Mouse (Mus musculus) retina, adult 2 months (tissue): Measurements from ENCODE around the gene Cdkl5.
"Not testable (repeated sequence)": the region's sequence is repeated elsewhere in the genome, so short reads cannot be mapped to it uniquely, and the experiment has no call there.

Source experiments
- DNase-seq: peaks from one replicate; pipeline ENCODE4 v3.0.0-alpha.2; 2012; ENCODE audit warnings: low read depth, low spot score

Cdkl5 gene

DNA sequence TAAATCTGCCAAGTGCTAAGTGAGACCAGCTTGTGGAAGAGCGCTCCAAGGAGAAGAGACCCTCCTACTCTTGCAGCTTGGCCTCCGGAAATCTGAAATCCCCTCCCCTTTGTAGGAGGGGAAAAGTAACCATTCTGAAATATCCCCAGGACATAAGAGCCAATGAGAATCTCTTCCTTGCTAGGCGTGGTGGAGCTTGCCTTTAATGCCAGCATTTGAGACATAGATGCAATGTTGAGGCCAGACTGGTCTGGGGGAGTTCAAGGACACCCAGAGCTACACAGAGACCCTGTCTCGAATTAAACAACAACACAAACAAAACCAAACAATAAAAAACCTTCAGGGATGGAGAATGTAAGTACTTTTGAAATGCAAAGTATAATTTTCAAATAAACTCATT lies 87.6 kb downstream of the Cdkl5 start, which contains the start of gene Gja6:
Gene Gja6, minus strand, starts transcription at position 101 of the 400 bp plus-strand sequence.
- DNase-seq = no peak

DNA sequence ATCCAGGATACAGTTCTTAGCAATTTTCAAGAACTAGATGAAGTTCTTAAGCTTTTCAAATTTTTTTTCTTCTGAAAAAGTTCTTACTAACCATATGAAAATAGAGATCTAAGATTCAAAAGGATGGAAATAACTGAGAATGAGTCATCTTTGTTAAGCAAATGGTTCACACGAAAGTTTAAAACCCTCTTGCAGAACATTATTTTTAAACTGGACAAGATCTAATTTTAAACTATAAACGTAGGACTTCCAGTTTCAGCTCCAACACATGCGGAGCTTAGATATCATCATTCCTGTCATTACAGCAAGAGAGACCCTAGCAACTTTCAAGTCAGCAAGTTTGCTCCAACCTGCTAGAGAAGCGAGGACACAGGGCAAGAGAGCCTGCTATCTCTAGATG lies 88.0 kb downstream of the Cdkl5 start:
- DNase-seq = no peak

DNA sequence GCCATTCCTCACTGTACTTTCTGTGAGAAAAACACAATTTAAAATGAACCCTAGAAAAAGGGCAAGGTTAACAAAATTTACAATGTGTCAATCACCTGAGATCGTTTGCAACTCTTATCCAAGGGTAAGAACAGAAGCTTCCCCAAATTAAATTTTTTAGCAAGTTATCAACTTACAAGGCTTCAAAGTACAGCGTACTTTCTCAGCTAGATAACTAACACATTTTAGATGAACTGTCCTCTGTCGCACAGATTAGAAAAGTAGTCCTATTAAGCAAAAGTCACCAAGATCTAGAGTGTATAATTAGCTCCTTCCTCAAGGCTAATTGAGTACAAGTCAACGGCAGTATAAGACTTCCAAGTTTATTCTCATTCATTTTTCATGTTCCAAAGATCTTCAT lies 88.6 kb downstream of the Cdkl5 start:
- no peak for DNase-seq

DNA sequence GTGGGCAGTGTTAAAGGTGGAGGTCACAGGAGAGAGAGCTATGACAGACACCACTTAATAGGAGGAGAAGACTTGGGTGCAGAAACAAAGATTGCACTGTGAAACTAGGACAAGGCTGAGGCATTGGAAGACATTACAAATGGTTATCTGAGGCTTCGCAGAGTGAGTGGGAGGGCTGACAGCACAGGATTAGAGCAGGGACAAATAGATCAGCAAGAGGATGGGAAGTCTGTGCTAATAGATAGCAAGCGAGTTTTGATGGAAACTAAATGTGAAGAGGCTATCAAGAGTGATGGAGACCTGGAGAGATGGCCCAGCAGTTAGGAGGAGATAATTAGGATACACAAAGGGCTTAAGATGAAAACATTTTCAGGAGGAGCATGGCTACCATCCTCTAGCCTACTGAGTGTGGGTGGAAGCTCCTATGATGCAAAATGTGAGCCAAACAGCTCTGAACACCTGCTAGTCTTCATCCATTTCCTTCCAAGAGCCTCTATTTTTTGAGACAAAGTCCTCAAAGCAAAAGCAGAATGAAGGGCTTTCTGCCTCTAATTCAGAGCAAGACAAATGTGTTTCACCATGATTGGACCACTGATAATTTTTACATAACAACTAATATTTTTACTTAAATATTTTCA lies 89.3 kb downstream of the Cdkl5 start:
- DNase-seq = no peak

DNA sequence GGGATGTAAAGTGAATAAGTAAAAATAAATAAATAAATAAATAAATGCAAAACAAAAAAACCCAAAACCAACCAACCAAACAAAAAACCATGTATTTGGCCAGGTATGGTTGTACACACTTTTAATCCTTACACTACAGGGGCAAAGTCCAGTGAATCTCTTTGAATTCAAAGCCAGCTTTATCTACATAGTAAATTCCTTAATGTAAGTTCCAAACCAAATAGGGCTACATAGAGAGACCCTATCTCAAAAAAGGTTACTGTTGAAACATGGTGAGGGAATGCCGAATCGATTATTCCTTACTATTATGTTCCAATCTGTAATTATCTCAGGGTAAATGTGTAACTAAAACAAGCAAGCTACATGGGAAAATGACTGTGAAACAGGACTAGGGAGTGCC lies 93.4 kb downstream of the Cdkl5 start:
- DNase-seq = no peak

DNA sequence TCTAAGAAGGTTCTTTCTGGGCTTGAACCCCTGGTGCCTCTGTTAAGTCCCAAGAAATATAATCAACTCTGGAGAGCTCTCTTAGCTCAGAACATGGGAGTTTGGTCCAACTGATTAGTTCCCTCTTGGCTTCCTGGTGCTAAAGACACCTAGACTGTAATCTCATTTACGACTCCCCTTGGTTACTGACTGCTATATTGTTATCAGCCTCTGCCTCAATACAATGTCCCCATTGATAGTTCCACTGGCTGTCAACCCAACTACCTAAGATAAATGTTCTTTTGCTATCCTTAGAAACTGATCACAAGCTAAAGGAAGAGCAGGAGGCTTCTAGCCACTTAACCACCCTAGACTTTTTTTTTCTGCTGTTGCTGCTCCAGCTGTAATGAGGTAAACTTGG lies 102.4 kb downstream of the Cdkl5 start:
- DNase-seq = no peak

DNA sequence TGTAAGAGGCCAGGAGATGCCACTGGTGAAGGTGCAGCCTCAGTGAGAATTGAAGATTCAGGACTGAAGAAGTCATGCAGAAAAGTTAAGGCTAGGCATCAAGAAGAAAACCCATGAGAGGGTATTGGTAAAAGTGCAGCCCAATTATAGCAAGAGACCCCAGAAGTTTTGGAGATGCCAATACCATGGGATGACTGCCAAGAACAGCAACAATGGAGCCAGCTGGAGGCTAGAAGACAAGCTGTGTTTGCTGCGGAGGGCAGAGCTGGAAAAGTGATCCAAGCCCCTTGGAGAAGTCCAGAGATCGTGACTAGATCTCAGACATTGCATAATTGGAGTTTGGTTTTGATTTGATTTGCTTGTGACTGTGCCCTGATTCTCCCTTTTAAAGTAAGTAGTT lies 108.2 kb downstream of the Cdkl5 start:
- DNase-seq = no peak

DNA sequence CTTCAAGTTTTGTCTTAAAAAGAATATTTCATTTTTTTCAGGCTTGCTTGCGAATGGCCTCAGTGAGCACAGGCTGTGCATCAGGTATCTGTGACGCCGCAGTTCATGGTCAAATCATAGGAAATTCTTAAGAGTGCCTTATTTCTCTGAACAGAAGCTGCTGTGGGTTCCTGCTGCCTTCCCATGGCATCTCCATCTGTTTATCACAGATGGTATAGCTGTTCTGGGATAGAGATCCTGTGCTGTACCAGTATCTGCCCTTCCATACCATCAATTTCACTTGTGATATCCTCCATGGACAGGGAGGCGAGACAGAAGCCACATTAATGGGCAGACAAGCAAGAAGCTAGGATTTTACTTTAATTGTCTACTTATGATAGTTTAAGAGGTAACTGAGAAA lies 127.9 kb downstream of the Cdkl5 start:
- DNase-seq = no peak

DNA sequence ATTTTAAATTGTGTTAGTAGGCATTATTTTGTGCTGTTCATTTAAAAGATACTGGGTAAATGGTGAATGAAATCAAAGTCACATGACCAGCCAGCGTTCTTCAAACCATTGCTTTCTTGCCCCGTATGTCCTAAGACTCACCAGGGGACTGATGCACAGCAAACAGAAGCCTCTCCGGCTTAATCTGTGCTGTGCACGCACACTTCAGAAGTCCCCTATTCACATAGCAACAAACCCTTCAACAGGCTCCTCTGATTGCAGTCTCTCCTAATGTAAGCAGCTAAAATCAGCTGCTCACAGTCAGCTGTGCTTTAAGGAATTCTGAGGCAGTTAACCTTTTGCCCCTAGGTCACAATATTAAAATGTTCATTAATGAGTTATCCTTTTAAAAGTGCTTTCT lies 129.5 kb downstream of the Cdkl5 start:
- no peak for DNase-seq

DNA sequence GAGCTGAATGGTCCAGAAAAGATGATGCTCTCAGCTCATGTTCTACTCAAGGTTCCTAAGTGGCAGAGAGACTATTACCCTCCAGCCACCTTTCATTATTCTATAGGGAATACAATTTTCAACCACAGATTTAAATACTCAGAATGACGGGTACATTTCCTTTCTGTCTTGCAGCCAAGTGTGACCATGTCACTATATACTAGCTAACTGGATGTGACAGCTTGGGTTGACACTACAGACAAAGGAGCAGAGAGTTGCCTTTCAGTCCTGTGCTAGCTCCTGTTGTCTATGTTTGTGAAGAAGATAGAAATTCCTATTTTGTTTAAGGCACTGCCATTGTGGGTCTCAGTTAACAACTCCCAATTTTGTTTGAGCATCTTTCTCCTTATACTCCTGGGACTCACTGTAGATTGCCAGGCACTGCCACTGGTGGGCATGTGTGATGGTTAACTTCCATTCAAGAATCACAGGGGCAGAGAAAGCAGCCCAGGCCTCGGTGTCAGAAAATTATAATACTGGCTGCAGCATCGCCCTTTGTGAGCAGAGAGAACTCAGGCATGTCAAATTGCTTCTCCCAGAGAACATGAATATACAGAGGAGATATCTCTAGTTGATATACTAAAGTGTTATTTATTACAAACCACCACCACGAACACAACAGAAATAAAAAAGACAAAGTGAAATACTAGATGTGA lies 130.7 kb downstream of the Cdkl5 start:
- DNase-seq = no peak

DNA sequence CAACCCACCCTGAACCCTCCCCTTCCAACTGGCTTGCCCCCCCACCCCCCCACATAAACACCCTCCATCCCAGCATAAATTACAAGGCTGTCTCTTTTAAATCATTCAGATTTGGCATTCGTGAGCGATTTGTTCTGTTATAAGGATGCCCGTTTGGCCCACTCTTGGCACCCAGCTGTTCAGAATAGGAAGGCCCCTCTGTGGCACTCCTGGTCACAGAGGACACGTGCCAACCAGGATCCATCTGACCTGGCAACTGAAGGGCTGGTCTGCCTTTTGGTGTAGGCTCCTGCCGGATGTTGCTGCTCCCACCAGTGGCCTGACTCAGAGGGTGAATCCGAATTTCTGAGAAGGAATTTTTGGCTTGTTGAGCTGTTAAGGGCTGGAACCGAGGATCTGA lies 186.3 kb downstream of the Cdkl5 start:
- no peak for DNase-seq

DNA sequence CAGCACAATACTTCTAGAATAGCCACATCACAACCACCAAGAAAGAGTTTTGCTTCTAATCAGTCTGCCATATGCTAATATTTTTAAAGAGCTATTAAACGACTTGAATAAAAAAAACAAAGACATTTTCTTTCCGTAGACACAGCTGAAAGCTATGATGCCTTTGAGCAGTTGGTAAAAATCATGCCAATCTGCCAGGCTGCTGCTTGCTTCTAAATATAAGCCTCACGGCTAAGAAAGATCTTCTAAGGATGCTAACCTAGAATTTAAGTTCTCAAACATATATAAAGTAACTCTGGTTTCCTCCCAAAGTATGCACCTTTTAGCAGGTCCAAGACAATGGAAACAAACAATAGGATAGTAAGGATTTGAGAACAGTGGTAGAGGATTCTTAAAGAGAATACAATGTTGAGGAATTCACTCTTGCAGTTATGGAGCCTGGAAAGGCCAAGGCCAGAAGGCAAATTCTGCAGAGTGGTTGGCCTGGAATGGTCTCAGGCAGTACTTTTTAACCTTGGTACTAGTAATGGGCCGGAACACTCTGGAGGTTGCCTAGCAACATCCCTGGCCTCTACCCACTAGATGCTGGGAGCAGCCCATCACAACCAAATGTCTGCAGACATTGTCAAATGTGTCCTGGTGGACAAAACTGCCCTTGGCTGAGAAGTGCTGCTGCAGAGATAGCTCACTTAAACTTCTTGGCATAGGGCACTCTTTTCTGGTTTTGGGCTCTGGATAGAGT lies 189.9 kb downstream of the Cdkl5 start:
- no peak for DNase-seq

DNA sequence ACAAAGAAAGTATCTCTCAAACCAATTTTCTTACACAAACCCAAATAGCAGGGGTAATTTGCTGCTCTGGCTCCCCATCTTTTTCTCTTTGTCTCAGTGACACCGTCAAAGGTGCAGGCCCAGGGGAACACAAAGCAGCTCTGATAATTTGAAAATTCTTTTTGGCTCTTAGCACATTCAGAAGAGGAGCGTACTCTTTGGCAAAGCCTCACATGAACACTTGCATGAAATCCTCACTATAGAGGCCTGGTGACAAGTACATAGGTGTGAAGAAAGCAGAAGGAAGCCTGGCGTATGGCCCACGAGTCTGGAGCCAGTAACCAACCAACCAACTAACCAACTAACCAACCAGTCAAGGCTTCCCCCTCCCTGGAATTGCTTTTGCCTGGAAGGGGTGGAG lies 199.6 kb downstream of the Cdkl5 start:
- no peak for DNase-seq

DNA sequence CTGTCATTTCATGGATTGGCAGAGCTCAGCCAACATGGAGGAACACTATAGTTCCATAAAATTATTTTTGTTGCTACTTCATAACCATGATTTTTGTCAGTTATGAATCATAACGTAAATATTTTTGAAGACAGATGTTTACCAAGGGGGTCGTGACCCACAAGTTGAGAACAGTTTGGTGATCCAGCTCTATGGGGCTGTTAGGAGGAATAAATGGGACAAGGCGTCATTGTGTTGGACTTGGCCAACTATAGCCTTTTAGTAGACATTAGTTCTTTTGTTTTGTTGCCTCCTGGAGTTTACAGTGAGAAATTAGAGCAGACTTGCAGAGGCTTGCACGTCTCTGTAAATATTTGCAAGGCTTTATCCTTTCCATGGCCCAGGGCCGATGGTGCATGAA lies 212.2 kb downstream of the Cdkl5 start:
- DNase-seq = no peak

DNA sequence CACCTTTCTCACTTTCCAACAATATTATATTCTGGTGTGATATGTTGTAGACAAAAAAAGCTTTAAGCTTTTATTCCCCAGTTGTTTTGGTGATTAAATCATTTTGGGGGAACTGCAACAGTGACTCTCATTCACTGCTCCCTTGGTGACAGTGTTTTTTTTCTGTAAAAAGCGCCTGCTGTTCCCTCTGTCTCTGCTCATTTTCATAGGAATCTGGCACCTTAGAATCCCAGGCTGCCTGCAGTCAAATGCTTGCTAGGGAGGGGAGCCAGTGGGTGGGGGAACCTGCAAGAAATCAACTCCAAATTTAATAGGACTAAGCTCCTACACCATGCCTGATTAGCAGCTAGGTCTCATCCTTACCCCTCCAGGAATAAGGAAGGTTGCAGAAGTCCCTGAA lies 221.5 kb downstream of the Cdkl5 start:
- no peak for DNase-seq

DNA sequence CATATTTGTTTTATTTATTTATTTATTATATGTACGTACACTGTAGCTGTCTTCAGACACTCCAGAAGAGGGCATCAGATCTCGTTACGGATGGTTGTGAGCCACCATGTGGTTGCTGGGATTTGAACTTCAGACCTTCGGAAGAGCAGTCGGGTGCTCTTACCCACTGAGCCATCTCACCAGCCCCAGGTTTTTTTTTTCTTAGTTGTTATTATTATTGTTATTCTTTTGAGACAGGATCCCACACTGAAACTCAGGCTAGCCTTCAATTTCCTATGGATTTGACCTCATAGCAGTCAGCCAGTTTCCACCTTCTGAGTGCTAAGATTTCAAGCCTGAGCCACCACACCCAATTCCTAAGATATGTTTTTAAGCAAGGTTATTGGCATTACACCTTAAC lies 224.9 kb downstream of the Cdkl5 start:
- DNase-seq = not testable (repeated sequence)

DNA sequence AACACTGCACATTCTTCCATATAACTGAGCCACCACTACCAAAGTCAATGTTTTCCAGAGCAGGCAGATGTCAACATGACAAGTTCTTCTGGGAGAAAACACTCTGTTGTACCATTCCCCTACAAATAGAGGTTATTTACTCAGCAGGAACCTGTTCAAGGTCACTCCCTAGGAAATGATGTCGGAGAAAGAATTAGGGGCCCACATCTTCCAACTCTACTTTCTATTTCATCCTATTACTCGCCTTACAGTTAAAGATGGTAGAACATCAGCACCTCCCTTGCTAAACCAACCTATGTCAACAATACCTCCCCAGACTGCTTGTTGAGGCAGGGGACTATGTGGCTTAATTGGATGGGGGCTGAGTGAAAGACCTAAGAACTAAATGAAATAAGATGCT lies 226.8 kb downstream of the Cdkl5 start, which contains the start of gene Rs1:
Gene Rs1, plus strand, starts transcription at position 301 of the 400 bp plus-strand sequence.
- no peak for DNase-seq

DNA sequence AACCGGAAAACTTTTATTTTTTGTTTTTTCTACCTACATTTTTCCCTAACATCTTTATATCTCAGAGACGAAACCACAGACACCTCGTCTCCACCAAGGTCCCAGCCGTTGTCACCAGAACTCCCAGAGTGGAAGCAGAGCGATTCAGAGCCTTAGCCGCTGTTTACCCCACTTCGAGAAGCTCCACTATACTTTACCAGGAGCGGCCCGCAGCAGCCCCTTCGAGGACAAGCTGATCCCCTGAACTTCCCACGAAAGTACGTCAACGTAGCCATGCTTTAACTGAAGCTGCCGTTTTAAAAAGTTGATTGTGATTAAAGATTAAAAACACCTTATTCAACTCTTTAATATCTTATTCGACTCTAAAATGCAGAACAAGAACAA lies 228.3 kb downstream of the Cdkl5 start:
- DNase-seq = no peak

DNA sequence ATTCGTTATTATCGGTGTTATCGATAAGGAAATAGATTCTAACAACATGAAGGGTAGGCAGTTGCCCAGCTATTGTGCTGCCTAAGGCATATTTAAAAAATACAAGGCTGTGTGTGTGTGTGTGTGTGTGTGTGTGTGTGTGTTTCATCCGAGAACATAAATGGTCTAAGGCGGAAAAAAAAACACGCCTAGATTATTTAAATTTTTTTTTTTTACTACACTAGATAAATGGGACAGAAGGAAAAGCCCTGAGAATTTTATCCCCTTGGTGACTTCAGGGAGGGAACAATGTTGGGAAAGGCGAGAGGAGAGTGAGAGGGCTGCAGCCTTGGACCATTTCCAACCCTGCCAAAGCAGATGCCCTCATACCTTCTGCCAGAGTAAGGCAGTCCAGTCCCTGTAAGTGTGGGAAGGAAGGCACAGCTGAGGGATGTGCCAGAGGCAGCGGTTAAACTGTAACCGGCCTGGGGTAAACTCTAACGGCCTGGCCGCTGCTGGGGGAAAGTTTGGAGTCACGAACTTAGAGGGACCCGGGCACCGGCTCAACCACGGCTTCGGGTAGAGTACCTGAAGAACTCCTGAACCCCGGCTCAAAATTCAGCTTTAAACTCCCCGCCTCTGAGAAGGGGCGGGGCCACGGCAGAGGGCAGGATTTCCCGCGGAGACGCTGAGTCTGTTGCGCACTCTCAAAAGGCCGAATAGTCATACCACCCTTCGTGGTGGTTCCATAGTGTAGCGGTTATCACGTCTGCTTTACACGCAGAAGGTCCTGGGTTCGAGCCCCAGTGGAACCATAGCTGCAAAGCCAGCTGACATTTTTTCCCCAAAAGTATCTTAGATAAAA lies 228.9 kb downstream of the Cdkl5 start:
- DNase-seq = peak; percentile 76

DNA sequence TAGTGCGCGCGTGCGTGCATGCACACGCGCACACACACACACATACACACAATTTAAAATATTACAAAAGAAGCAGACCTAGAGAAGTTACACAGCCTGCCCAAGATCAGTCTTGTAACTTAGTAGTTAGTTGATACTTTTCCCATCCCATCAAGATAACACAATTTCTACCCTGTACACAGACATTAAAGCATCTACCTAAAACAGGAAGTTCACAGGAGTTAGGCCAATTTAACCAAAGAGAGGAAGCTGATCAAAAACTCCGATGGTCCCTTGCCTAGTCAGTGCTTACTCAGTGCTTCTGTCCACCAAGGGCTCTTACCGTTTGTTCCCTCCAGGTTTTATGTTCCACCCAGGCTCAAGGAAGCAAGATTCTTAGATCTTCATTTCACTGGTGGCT lies 243.7 kb downstream of the Cdkl5 start:
- no peak for DNase-seq

DNA sequence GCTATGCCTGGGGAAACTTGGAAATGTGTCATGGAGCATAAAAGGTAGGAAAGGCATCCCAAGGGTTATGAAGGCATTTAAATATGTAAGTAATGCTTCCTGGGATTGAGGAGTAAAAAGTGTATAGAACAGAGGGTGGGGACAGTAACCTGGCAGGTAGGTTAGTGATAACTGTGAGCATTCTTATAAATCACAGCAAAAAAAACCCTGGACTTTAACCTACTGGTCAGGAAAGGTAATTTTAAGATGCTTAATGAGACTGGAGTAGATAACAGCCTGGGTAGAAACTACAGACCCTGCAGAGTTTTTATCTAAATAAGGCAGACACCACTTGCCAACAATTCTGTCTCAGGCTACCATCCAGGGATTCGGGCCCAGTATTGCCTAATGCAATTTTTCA lies 245.9 kb downstream of the Cdkl5 start:
- DNase-seq = no peak

DNA sequence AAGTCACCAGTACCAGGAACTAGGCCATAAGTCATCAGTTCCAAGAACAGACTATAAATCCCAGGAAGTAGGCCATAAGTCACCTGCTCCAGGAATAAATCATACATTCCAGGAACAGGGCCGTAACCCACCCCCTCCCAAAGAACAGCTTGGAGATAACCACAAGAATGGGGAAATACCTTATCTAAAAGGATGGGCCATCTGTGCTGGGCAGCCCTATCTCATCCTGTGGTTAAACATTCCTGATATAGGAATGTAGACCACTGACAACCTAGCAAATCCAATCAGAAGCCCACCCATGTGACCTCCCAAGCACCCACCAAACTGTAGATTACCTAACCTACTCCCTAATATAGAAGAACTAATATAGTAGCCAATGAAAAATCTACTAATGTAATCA lies 249.1 kb downstream of the Cdkl5 start:
- DNase-seq = no peak
